Mouse (Mus musculus): ENCODE data around the gene Brd3os.
A peak's percentile ranks its signal among the peaks of the same experiment; 100 is the strongest.

Gene Brd3os

DNA sequence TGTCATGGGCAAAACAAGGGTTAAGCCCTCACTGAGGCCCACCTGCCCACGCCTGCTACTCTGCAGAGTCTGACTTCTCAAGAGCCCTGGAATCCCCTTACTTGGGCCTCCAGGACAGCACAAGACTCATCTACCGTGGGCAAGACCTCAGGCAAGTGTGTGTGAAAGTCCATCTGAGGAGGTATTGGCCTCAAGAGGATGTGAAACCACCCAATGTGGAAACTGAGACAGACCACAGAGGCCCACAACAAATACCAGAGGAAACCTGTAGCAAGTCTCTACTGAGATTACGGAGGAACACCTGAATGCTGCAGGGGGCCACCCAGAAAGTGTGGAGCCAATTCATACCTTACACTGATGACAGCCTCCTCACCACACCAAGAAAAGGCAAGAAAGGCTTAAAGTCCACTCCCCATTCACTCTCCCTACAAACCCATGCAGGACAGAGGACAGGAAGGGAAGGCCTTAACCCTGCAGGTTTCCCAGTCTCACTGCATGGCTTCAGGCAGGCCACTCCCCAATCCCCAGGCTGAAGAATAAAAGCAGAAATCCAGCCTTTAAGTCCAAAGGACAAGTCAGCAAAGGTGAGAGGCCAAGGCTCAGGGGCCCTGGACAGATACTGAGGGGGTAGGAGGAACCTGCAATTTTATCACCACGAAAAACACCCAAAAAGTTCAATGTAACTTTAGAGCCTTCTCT is 27.3 kb downstream of the Brd3os start:
- no peak for DNase-seq

DNA sequence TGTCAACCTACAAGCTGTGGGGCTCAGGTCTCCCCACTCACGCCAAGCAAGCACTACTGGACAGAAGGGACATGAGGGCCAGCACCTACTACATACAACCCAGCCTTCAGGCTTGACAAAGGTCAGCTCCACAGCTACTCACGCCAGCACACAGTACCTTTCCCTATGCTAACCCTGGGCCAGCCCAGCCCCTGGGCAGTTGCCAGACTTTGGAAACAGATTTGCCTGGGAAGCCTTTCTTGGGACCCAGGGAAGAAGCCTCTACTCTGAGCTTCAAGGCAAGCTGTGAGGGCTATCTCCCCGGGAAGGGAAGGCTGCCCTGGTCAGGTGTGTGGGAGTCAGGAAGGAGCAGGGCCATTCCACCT is 27.8 kb downstream of the Brd3os start:
- DNase-seq, result no peak

DNA sequence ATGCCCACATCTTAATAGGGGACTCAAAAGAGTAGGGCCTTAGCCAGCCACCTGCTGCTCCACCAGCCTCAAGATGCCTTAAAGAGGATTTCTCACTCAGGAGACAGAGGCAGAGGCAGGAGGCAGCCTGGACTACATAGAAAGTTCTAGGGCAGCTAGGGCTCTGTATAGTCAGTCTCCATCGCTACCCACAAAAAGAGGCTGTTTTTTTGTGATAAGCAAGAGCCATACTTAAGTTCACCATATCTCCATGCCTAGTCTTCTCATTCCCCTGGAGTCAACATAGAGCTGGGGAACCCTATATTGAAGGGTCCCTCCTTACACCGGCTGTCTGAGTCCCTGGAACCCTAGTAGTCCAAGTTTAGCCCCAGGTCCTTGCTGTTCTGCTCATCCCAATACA is 28.4 kb downstream of the Brd3os start:
- no peak for DNase-seq

- DNase-seq, result no peak
Measured at GRCm38 (mm10) chr2:27471170-27471584, 29.1 kb downstream of the Brd3os start.

DNA sequence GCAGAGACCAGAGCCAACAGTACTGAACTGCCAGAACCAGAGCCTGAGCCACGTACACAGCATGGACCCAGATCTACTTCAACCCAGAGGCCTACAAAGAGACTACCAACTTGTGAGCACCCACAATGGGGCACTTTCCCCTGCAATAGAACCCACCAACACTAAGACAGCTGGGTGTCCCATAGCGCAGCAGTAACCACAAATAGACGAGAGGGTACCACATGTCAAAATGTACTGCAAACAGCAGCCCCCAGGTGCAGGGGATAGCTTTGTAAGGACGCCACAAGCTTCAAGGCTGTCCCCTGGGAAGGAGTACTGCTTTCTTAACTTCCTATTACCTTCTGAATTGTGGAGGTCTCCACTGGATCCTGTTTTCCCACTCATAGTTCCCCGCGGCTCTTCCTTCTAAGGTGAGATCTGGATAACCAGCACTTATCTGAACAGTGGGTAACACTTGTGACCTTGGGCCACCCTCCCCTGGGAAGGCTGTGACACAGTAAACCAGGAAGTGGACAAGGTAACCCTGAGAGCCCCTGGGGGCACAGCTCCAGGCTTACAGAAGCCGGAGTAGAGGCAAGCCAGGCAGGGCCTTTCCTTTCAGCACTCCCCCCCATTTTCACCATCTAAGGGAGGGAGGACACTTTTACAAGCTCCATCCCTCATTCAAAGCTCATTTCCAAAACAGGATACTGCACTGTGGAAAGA is 31.1 kb downstream of the Brd3os start:
- DNase-seq, result no peak

- no peak for DNase-seq
Measured at GRCm38 (mm10) chr2:27473911-27474310, 31.8 kb downstream of the Brd3os start.

- peak; percentile 61 for DNase-seq
Measured at GRCm38 (mm10) chr2:27474621-27475484, 32.7 kb downstream of the Brd3os start.

- DNase-seq, result peak; percentile 92 to 96
Measured at GRCm38 (mm10) chr2:27475495-27476302, 33.6 kb downstream of the Brd3os start.

DNA sequence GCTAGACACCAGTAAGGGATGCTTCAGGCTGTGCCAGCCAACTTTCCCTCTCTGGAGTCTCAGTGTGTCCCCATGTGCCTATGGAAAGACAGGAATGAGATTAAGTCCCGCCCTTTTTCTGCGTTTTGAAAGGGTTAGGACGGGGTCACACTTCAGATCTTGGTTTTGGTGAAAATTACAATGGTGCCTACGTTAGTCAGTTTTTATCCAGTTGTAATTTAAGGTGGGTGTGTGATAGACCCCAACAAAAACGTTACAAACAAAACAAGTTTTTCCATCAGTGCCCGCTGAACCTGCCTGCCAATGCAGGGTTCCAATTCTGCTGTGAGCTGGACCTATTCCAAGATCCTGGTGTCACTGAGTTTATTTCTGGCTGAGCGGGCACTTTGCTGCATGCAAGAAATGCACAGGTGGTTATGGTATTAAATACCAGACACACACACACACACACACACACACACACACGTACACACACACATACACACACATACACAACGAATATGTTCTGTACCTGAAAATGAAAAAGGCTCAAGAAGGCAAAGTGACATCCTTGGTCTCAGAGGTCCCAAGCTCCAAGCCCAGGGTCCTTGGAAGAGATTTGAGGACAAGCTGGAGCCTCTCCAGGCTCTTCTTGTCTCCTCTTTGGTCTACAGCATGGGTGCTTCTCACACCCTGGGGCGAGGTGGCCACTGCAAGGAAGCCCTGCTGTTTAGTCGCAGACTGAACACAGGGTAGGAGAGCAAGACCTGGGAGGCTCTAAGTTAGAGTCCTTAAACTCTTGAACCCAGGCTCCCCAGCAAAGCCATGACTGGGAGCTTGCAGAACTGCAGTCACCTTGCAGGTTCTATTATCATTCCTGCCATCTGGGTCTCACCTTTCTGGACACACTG is 34.4 kb downstream of the Brd3os start:
- DNase-seq, result peak in 1 of 2 experiments; percentile 30

DNA sequence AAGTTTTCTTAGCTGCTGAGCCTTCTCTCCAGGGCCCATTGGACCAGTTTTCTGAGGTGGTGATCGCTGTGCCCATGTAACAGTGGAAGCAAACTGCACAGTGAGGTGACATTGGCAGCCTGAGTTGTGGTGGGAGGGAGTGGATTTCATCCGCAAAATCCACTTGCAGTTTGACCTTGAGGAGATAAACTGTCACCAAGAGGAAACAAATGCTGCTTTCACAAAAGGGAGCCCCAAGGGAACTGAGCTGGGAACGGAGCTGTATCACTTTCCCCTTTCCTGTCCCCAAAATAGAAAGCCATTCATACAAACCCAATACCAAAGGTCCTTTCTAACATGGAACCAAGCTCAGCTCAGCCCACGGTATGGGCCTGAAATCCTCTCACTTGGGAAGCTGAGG is 37.7 kb downstream of the Brd3os start:
- DNase-seq, result no peak

DNA sequence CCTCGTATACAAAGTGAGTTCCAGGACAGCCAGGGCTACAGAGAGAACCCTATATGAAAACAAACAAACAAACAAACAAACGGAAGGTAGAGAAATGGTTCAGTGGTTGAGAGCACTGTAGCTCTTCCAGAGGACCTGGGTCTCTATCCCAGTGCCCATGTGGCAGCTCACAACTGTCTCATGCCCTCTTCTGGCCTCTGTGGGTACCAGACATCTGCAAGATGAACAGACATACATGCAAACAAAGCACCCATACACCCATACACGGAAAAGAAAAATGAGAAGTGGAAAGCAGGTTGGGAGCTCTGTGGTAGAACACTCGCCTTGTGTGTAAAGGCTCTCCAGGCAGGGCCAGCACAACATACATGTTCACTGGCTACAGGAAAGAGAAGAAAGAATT is 38.2 kb downstream of the Brd3os start:
- no peak for DNase-seq

DNA sequence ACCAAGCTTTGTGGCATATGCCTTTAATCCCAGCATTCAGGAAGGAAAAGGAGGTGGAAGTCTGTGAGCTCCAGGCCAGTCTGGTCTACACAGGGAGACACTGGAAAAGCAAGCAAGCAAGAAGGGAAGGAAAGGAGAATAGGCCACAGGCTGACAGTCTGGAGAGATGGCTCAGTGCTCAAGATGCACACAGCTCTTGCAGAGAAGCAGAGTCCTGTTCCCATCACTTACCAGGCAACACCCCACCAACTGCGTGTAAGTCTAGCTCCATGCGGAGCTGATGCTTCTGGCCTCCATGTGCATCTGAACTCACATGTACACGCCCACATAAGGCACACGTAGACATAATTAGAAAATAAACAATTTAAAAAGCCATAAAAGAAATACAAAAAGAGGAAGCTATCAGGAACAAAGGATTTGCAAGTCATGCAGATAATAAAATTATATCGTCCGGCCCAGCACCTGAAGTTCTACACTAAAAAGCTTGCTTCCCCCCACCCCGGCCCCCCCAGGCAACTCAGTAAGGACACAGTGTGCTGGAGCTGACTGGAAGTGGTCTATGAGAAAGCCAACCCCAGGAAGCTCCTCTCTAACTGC is 40.2 kb downstream of the Brd3os start:
- DNase-seq, result no peak

- no peak for DNase-seq
Measured at GRCm38 (mm10) chr2:27486725-27487124, 44.6 kb downstream of the Brd3os start.

GRCm38 (mm10) chr2:27487336-27488049 is 45.4 kb downstream of the Brd3os start:
- DNase-seq, result no peak

DNA sequence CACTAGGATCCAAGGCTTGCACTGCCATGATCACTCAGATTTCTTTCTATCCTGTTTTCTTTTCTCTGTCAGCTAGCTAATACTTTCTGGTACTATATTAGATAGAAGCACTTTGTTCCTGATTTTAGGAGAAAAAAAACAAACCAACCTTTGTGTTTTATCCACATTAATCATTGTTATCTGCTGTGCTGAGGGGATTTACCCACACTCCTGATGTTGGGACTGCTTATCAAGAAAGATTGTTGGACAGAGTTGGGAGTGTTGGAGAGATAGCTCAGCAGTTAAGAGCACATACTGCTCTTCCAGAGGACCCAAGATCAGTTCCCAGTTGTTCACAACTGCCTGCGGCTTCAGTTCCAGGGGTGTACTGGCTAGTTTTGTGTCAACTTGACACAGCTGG is 46.2 kb downstream of the Brd3os start:
- no peak for DNase-seq

GRCm38 (mm10) chr2:27490939-27491338 is 48.8 kb downstream of the Brd3os start:
- no peak for DNase-seq

Measured in kidney, postnatal 4 days (tissue).